Mouse (Mus musculus): ENCODE measurements at regions not wholly inside any gene's neighbourhood (a gene's known extent, or its start where the extent isn't known, plus 50 kb on each side); places are given as distances from the start of the nearest gene placed in this dataset.

GRCm38 (mm10) chr8:126772194-126772593 lies 173.4 kb downstream of the Tomm20 start:
- DNase-seq, result no peak

DNA sequence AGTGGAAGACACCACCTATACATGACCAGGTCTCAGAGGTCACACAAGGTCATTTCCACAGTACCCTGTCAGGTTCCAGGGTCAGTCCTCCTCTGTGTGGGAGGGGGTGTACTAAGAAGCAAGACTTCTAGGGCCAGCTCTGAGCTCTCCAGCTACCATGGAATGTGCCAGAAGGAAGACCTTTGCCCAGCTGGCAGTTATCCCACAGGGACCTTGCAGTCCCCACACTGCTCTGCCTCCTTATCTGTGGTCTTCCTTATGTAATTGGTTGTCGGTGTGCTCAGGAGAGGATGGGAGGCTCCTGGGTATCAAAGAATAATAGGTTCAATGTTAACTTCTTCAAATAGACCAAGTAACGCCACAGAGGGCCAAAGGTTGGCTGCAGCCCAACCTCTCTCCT lies 175.3 kb downstream of the Tomm20 start:
- peak; percentile 75 for DNase-seq

DNA sequence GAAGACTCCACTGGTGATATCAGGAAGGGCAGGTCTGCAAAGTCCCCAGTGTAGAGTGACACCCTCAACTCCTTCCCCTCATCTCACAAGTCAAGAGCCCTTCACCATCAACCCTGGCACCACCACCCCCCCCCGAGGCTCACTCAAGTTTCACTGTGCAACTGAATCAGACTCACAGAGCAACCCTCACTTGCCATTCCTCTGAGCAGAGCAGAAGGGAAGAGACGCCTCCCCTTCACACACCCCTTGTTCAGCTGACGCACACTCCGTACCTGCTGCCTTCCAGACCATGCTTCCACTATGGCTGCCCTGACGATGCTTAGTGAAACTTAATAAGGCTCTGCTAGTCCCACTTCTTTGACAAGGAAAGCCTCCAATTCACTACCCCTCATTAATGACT lies 174.4 kb upstream of the Irf2bp2 start:
- DNase-seq, result no peak

DNA sequence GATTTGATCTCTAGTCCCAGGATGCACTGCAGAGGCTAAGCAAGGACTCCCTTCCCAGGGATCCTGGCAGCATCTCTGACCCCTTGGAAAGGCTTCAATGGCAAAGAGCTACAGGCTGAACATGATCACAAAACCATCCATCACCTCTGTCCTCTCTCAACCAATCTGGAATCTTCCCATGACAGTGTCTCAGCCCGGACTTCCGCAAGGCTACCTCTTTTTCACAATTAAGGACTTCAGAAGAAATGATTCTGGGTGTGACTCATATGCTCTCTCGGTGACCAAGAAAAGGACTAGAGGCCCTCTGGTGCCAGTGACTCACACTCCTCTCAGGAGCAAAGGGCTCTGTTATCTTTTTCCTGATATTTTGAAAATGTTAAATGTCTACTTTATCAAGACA lies 173.6 kb upstream of the Irf2bp2 start:
- no peak for DNase-seq

DNA sequence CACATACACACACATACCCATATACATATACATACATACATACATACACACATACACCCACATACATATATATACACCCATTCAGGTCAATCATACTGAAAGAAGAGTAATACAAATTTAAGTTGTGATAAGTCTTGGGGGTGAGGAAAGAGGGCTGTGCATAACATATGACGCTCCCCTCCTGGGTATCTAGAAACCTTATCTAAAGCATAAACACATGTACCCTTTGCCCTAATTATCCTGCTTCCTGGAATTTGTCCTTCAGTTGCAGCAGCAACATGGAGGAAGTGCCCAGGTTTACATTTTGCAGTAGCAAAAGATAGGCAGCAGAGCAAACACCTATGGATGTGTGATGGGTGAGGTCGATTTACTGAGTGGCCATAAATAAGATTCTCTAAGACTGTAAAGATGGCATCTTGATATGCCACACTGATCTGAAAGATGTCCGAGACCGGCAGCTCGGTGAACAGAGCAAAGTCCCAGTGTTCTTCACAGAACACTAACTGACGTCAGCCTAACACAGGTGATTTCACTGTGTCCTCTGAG lies 172.0 kb upstream of the Irf2bp2 start:
- DNase-seq, result no peak

DNA sequence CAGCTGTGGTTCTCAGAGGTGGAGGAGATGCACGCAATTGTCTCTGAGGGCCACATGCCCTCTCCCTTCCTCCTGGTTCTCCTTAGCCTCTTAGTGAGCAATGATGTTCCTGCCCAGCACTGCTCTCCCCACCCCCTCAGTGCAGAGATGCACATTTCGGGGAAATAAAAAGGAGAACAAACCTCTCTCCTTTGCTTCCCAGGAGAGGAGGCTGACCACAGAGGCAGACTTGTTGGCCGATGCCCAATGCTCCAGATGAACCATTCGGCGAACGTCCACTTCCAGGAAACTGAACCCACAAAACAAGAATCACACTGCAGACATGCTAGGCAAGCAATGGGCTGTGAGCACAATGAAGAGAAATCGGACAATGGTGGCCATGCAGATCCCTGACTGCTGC lies 169.8 kb upstream of the Irf2bp2 start:
- no peak for DNase-seq

DNA sequence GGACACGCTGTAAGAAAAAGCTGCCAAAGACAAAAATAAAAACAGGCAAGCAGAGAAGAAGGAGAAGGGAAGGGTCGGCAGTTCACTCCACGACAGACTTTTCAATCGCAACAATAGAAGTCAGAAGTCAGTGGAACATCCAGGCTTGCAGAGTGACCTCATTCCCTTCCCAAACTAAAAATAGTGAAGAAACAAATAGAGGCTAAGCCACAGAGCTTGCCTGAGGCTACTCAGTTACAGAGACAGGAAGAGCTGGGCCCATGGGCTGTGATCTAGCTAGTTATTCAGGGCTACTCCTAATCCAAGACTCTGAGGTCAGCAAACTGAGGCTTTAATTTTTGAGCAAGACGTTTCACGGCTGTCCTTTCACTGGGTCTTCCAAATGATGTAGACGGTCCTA lies 165.9 kb upstream of the Irf2bp2 start:
- DNase-seq, result no peak

- DNase-seq, result no peak
Measured at GRCm38 (mm10) chr8:126758951-126759350, 165.2 kb upstream of the Irf2bp2 start.

DNA sequence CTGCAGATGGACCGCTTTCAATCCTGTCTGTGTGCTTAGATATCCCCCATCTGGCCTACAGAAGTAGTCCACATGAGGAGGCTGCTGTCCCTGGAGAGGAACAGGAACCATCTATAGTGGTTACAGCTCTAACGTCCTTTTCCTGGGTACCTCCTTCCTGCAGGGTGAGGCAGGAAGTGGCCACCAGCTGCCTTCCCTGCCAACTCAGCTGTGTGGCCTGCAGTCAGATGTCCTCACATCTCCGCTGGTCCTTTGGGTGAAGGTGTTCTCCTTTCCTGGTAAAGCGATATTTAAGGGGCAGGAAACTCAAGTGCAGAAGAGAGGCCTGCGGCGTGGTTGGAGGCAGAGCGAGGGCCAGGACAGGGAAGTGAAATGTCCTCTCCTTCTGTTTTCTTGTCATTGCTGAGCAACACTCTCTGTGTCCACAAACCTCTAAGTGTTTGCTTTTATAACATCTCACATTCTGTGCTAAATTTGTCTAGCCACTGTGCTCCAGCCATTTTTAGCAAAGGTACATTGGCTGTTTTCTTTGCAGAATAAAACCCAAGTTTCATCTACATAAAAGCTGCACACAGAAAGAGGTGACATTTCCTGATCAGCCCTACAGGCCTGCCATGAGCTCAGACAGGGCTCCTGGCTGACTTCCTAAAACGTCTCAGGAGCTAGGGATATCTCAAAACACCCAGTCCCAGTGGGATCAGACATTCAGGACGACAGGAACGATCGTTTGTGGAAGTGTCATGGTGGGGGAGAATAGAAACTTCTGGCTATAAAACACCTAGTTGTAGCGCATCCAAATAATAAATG lies 164.4 kb upstream of the Irf2bp2 start:
- DNase-seq, result peak; percentile 36

- no peak for DNase-seq
Measured at GRCm38 (mm10) chr8:126756300-126757097, 162.7 kb upstream of the Irf2bp2 start.

DNA sequence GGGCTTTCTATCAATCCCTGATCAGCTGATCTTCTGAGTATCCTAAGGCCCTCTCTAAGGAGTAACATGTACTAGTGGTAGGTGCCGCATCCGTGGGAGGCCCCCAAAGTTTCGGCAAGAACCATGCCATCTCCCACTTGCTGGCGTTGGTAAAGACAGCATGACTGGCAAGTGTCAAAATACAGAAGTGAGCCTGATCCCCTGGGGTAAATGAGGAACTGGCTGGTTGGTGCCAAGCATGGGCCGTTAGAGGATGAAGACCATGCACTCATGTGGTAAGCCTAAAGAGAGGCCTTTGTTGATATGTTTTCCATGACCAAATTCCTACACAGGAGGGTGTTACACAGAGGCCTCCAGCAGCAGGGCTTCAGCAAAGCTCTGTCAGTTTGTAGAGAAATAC lies 161.9 kb upstream of the Irf2bp2 start:
- no peak for DNase-seq

DNA sequence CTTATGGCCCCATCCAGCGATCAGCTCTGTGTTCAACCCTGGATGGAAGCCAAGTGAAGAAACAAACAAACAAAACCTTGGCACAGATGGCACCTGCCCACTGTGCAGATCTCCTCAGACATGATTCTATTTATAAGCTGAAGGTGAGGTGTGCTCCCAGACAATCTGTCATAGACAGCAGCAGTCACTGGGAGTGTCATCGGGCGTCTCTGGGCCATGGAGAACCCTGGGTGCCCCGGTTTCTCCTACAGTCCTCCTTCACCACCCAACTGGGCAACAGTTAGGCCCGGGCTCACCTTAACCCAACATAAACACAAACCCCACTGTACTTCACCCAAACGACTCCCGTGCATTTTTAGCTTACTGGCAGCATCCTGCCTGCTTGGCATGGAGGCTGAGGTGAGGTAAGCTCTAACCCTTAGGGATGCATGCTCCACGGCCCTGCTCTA lies 160.6 kb upstream of the Irf2bp2 start:
- DNase-seq, result no peak

- DNase-seq, result no peak
Measured at GRCm38 (mm10) chr8:126753059-126753855, 159.5 kb upstream of the Irf2bp2 start.

- DNase-seq, result no peak
Measured at GRCm38 (mm10) chr8:126751416-126752140, 157.8 kb upstream of the Irf2bp2 start.

- DNase-seq, result no peak
Measured at GRCm38 (mm10) chr8:126745992-126746775, 152.4 kb upstream of the Irf2bp2 start.

GRCm38 (mm10) chr8:126744747-126745382 lies 151.1 kb upstream of the Irf2bp2 start:
- no peak for DNase-seq

DNA sequence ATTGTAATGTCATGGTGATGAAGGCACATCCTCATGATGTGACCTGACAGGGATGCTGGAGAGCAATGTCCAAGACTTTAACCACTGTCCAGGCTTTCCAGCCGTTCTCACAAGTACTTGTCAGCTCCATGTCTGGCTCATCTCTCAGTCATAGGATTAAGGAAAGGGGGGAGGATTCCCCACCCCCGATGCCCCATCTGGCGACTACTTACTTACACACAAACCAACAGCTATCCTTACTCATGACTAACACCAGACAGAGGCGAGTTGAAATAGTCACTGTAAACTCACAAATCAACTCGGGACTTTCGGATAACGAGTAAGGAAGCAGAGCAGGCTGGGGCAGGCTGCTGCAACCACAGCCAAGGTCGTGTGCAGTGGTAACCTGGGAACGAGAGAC lies 149.5 kb upstream of the Irf2bp2 start:
- no peak for DNase-seq

DNA sequence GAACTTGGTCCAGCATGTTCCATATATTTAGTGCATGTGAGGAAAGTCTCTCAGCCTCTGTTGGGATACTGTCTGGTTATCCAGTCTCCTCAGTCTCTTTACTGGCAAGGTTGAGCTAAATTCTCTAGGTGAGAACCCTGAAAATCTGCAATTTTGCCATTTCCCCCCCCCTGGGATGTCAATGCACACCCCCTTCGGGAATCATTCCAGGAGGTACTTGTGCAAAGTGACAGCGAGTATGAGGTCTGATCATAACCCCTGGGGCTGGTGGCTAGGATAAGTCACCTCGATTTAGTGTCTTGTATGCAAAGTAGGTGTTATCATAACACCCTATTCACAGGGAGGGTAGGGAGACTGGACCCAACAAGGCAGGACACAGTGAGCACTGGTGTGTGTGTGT lies 148.3 kb upstream of the Irf2bp2 start:
- no peak for DNase-seq

GRCm38 (mm10) chr8:126741031-126741430 lies 147.2 kb upstream of the Irf2bp2 start:
- DNase-seq, result peak; percentile 74

- no peak for DNase-seq
Measured at GRCm38 (mm10) chr8:126739768-126740167, 146.0 kb upstream of the Irf2bp2 start.

GRCm38 (mm10) chr8:126737032-126737431 lies 143.2 kb upstream of the Irf2bp2 start:
- DNase-seq, result no peak

All from kidney, adult 11 months (tissue).